Mouse (Mus musculus) ES-Bruce4 (cell line): ENCODE results near the gene Qtrt2.

ENCODE experiments used
- CTCF ChIP-seq: IDR thresholded peaks from one replicate; pipeline ENCODE4 v1.8.1; 2011; ENCODE audit warnings: low read depth, low read length
- EP300 ChIP-seq: IDR thresholded peaks from 2 replicates; pipeline ENCODE4 v1.6.1; 2011; ENCODE audit warnings: low read depth, low read length; ENCODE audit not compliant: insufficient read depth
- POLR2A ChIP-seq: IDR thresholded peaks from one replicate; pipeline ENCODE4 v1.8.1; 2011; ENCODE audit warnings: low read length; ENCODE audit not compliant: insufficient read depth

GRCm38 (mm10) chr16:43922630-43923029 is 4.0 kb downstream of the Qtrt2 start:
- TF ChIP-seq CTCF (no peak), POLR2A (no peak), EP300 (no peak)
